Mouse (Mus musculus): ENCODE results near the gene Tuba1b. TPM values are rescaled to one million over a fixed set of nuclear protein-coding genes. Genes with fewer than 3 reads are reported as not detected.

The Tuba1b gene
- total and polyA plus RNA-seq, 2 experiments = 49.9 to 183 TPM

GRCm38 (mm10) chr15:98886667-98887387, 47.5 kb downstream of the Tuba1b start:
- no peak overlapping the region for H3K4me3 ChIP-seq (ENCODE audit: insufficient read depth, low read depth, low read length)
- H3K4me1 ChIP-seq (ENCODE audit: control insufficient read depth, insufficient read depth, low read length) = no peaks in the 10 kb centered on the region
- no peak for TF ChIP-seq CTCF (IDR thresholded peaks at IDR 0.05; ENCODE audit: low read depth, low read length)
- no peak for TF ChIP-seq POLR2A (IDR thresholded peaks at IDR 0.05; ENCODE audit: extremely low read depth, insufficient read depth, low read length)
- no peak for DNase-seq (ENCODE audit: extremely low read depth, low read depth, low spot score)
- no peak overlapping the region for H3K9ac ChIP-seq (ENCODE audit: low read depth, low read length)
- no peaks in the 10 kb centered on the region for H3K79me2 ChIP-seq (ENCODE audit: control insufficient read depth, insufficient read depth, low read length)
- no peaks in the 10 kb centered on the region for H3K36me3 ChIP-seq (ENCODE audit: control insufficient read depth, insufficient read depth, low read length)
- H3K27me3 ChIP-seq (ENCODE audit: control insufficient read depth, insufficient read depth, low read length) = no peaks in the 10 kb centered on the region
- no peak overlapping the region for H3K27ac ChIP-seq (replicated peaks; ENCODE audit: insufficient read depth, low read depth, low read length)
- WGBS = 82% methylated on average over 8 of the region's 8 CpGs

DNA sequence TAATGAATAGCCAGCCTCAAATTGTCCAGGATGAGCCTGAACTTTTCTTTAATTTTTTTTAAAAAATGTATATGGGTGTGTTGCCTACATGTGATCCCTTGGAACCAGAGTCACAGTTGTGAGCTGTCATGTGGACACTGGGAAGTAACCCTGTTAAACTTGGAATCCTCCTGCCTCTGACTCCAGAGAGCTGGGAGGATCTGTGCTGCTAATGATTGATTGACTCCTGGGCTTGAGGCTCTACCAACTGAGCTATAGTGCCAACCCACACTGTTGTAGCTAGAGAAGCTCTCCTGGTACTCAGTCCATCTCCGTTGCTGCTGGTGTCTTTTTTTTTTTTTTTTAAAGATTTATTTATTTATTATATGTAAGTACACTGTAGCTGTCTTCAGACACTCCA, 50.3 kb downstream of the Tuba1b start:
- no peak for TF ChIP-seq CTCF (IDR thresholded peaks at IDR 0.05; ENCODE audit: low read depth, low read length)
- WGBS = 92% methylated on average over 1 of the region's 1 CpGs
- no peaks in the 10 kb centered on the region for H3K4me1 ChIP-seq (ENCODE audit: control insufficient read depth, insufficient read depth, low read length)
- no peak overlapping the region for H3K27ac ChIP-seq (replicated peaks; ENCODE audit: insufficient read depth, low read depth, low read length)
- H3K9ac ChIP-seq (ENCODE audit: low read depth, low read length) = no peak overlapping the region
- H3K27me3 ChIP-seq (ENCODE audit: control insufficient read depth, insufficient read depth, low read length) = no peaks in the 10 kb centered on the region
- no peak overlapping the region for H3K4me3 ChIP-seq (ENCODE audit: insufficient read depth, low read depth, low read length)
- no peaks in the 10 kb centered on the region for H3K79me2 ChIP-seq (ENCODE audit: control insufficient read depth, insufficient read depth, low read length)
- no peaks in the 10 kb centered on the region for H3K36me3 ChIP-seq (ENCODE audit: control insufficient read depth, insufficient read depth, low read length)
- no peak for DNase-seq (ENCODE audit: extremely low read depth, low read depth, low spot score)

DNA sequence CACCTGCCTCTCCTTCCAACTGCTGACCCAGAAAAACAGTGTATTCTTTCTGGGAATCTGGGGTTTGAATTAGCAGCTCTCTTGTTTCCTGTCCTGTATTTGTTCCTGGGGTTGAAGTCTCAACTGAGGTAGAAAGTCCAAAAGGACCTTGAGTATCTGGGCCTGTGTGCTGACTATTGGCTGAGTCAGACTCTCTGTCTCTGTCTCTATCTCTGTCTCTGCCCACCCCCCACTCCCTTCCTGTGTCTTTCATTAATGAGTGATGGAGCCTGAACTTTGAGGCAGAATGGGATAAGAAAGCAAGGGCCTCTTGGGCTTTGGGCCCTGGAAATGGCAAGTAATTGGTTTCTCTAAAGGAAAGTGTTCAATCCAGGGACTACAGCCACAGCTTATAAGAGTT, 50.7 kb downstream of the Tuba1b start:
- no peak for DNase-seq (ENCODE audit: extremely low read depth, low read depth, low spot score)
- Histone ChIP-seq H3K4me3 (ENCODE audit: insufficient read depth, low read depth, low read length) (no peak overlapping the region), H3K79me2 (ENCODE audit: control insufficient read depth, insufficient read depth, low read length) (no peaks in the 10 kb centered on the region), H3K36me3 (ENCODE audit: control insufficient read depth, insufficient read depth, low read length) (no peaks in the 10 kb centered on the region), H3K27me3 (ENCODE audit: control insufficient read depth, insufficient read depth, low read length) (no peaks in the 10 kb centered on the region), H3K9ac (ENCODE audit: low read depth, low read length) (no peak overlapping the region), H3K4me1 (ENCODE audit: control insufficient read depth, insufficient read depth, low read length) (no peaks in the 10 kb centered on the region), H3K27ac (replicated peaks; ENCODE audit: insufficient read depth, low read depth, low read length) (no peak overlapping the region)
- TF ChIP-seq CTCF (IDR thresholded peaks at IDR 0.05; ENCODE audit: low read depth, low read length) = no peak
- TF ChIP-seq POLR2A (IDR thresholded peaks at IDR 0.05; ENCODE audit: extremely low read depth, insufficient read depth, low read length) = no peak

- no peak overlapping the region for H3K27ac ChIP-seq (replicated peaks; ENCODE audit: insufficient read depth, low read depth, low read length)
- H3K4me3 ChIP-seq (ENCODE audit: insufficient read depth, low read depth, low read length) = no peak overlapping the region
- WGBS = 41% methylated on average over 5 of the region's 5 CpGs
These were observed 52.7 kb downstream of the Tuba1b start for GRCm38 (mm10) chr15:98881656-98882008.

More at GRCm38 (mm10) chr15:98881656-98882008, 52.7 kb downstream of the Tuba1b start:
- Histone ChIP-seq H3K9ac (ENCODE audit: low read depth, low read length) (no peak overlapping the region), H3K36me3 (ENCODE audit: control insufficient read depth, insufficient read depth, low read length) (no peaks in the 10 kb centered on the region), H3K27me3 (ENCODE audit: control insufficient read depth, insufficient read depth, low read length) (no peaks in the 10 kb centered on the region), H3K79me2 (ENCODE audit: control insufficient read depth, insufficient read depth, low read length) (no peaks in the 10 kb centered on the region), H3K4me1 (ENCODE audit: control insufficient read depth, insufficient read depth, low read length) (no peaks in the 10 kb centered on the region)
- TF ChIP-seq POLR2A (IDR thresholded peaks at IDR 0.05; ENCODE audit: extremely low read depth, insufficient read depth, low read length) (no peak), CTCF (IDR thresholded peaks at IDR 0.05; ENCODE audit: low read depth, low read length) (no peak)
- no peak for DNase-seq (ENCODE audit: extremely low read depth, low read depth, low spot score)

Other genes with a start within 250 kb of the Tuba1b start
- not detected in 2 replicates for gene Ccdc65, start 226.4 kb downstream of the Tuba1b start, total RNA-seq (2014; rRNA removed)
- not detected in 2 replicates for gene Ccdc65, start 226.4 kb downstream of the Tuba1b start, polyA plus RNA-seq (2012; rRNA removed)
- gene Fkbp11, start 206.4 kb downstream of the Tuba1b start, total RNA-seq (2014; rRNA removed) = 22.4 and 26.6 TPM in 2 replicates
- gene Fkbp11, start 206.4 kb downstream of the Tuba1b start, polyA plus RNA-seq (2012; rRNA removed) = 12.2 and 22.4 TPM in 2 replicates
- gene Arf3, start 171.4 kb downstream of the Tuba1b start, total RNA-seq (2014; rRNA removed) = 10.5 and 14.0 TPM in 2 replicates
- gene Arf3, start 171.4 kb downstream of the Tuba1b start, polyA plus RNA-seq (2012; rRNA removed) = 41.3 and 43.0 TPM in 2 replicates
- 0.47 TPM in 1 of 2 replicates, not detected in the other for gene Wnt10b, start 156.4 kb downstream of the Tuba1b start, total RNA-seq (2014; rRNA removed)
- gene Wnt10b, start 156.4 kb downstream of the Tuba1b start, polyA plus RNA-seq (2012; rRNA removed) = not detected in 2 replicates
- gene Wnt1, start 144.7 kb downstream of the Tuba1b start, total RNA-seq (2014; rRNA removed) = not detected in 2 replicates
- not detected in 2 replicates for gene Wnt1, start 144.7 kb downstream of the Tuba1b start, polyA plus RNA-seq (2012; rRNA removed)
- 0.13 TPM in 1 of 2 replicates, not detected in the other for gene Ddn, start 125.1 kb downstream of the Tuba1b start, total RNA-seq (2014; rRNA removed)
- gene Ddn, start 125.1 kb downstream of the Tuba1b start, polyA plus RNA-seq (2012; rRNA removed) = not detected in 2 replicates
- gene Prkag1, start 103.0 kb downstream of the Tuba1b start, total RNA-seq (2014; rRNA removed) = 40.1 and 41.4 TPM in 2 replicates
- gene Prkag1, start 103.0 kb downstream of the Tuba1b start, polyA plus RNA-seq (2012; rRNA removed) = 35.6 and 37.7 TPM in 2 replicates
- gene Kmt2d, start 63.4 kb downstream of the Tuba1b start, total RNA-seq (2014; rRNA removed) = 6.6 and 10.1 TPM in 2 replicates
- gene Kmt2d, start 63.4 kb downstream of the Tuba1b start, polyA plus RNA-seq (2012; rRNA removed) = 7.1 and 10.3 TPM in 2 replicates
- gene Rhebl1, start 40.0 kb downstream of the Tuba1b start, total RNA-seq (2014; rRNA removed) = 0.94 and 1.8 TPM in 2 replicates
- gene Rhebl1, start 40.0 kb downstream of the Tuba1b start, polyA plus RNA-seq (2012; rRNA removed) = 0.35 and 0.37 TPM in 2 replicates
- gene Dhh, start 36.0 kb downstream of the Tuba1b start, total RNA-seq (2014; rRNA removed) = under 0.01 and 0.13 TPM in 2 replicates
- gene Dhh, start 36.0 kb downstream of the Tuba1b start, polyA plus RNA-seq (2012; rRNA removed) = 0.18 and 0.45 TPM in 2 replicates
- 24.3 and 28.8 TPM in 2 replicates for gene Lmbr1l, start 16.3 kb downstream of the Tuba1b start, total RNA-seq (2014; rRNA removed)
- gene Lmbr1l, start 16.3 kb downstream of the Tuba1b start, polyA plus RNA-seq (2012; rRNA removed) = 21.3 and 32.4 TPM in 2 replicates
- gene Gm49450, start 19.0 kb upstream of the Tuba1b start, total RNA-seq (2014; rRNA removed) = not detected in 2 replicates
- gene Gm49450, start 19.0 kb upstream of the Tuba1b start, polyA plus RNA-seq (2012; rRNA removed) = 2.9 and 3.1 TPM in 2 replicates
- 8.4 and 12.9 TPM in 2 replicates for gene Tuba1a, start 19.1 kb upstream of the Tuba1b start, total RNA-seq (2014; rRNA removed)
- gene Tuba1a, start 19.1 kb upstream of the Tuba1b start, polyA plus RNA-seq (2012; rRNA removed) = 10.7 and 13.7 TPM in 2 replicates
- 60.9 and 85.4 TPM in 2 replicates for gene Tuba1c, start 95.3 kb upstream of the Tuba1b start, total RNA-seq (2014; rRNA removed)
- gene Tuba1c, start 95.3 kb upstream of the Tuba1b start, polyA plus RNA-seq (2012; rRNA removed) = 281 and 339 TPM in 2 replicates
- gene Prph, start 120.6 kb upstream of the Tuba1b start, total RNA-seq (2014; rRNA removed) = 0.07 and 0.09 TPM in 2 replicates
- gene Prph, start 120.6 kb upstream of the Tuba1b start, polyA plus RNA-seq (2012; rRNA removed) = 0.09 and 0.39 TPM in 2 replicates
- gene Troap, start 140.0 kb upstream of the Tuba1b start, total RNA-seq (2014; rRNA removed) = 0.34 TPM in 1 of 2 replicates, not detected in the other
- not detected in 2 replicates for gene Troap, start 140.0 kb upstream of the Tuba1b start, polyA plus RNA-seq (2012; rRNA removed)
- not detected in 2 replicates for gene C1ql4, start 153.3 kb upstream of the Tuba1b start, total RNA-seq (2014; rRNA removed)
- gene C1ql4, start 153.3 kb upstream of the Tuba1b start, polyA plus RNA-seq (2012; rRNA removed) = 0.10 and 0.11 TPM in 2 replicates
- 146 and 151 TPM in 2 replicates for gene Dnajc22, start 158.6 kb upstream of the Tuba1b start, total RNA-seq (2014; rRNA removed)
- gene Dnajc22, start 158.6 kb upstream of the Tuba1b start, polyA plus RNA-seq (2012; rRNA removed) = 119 and 120 TPM in 2 replicates
- gene Spats2, start 191.4 kb upstream of the Tuba1b start, total RNA-seq (2014; rRNA removed) = 2.7 and 3.2 TPM in 2 replicates
- gene Spats2, start 191.4 kb upstream of the Tuba1b start, polyA plus RNA-seq (2012; rRNA removed) = 2.5 and 2.9 TPM in 2 replicates

Data from liver, adult 2 months (tissue).